Mouse (Mus musculus) intestine, postnatal 0 days (tissue): Measurements from ENCODE around the gene Ostm1. TPM values are rescaled to one million over a fixed set of nuclear protein-coding genes. Genes with fewer than 3 reads are reported as not detected.

ENCODE experiments used
- ATAC-seq: fragments of 200-750 bp; cut with Nextera tagmentation; 2 replicates; pipeline ENCODE4 v1.8.0; 2017; ENCODE audit warnings: mild to moderate bottlenecking, moderate TSS enrichment, moderate library complexity
- H3K27ac ChIP-seq: fragments of 300-500 bp; sonication (generic); 2 replicates; pipeline ENCODE4 v1.5.1; 2014; ENCODE audit warnings: mild to moderate bottlenecking, low read depth, low read length, moderate library complexity
- H3K27me3 ChIP-seq: fragments of 300-500 bp; sonication (generic); replicated peaks from 2 replicates; pipeline ENCODE4 v1.6.1; 2014; ENCODE audit warnings: low read length, mixed read lengths; ENCODE audit not compliant: control insufficient read depth, insufficient read depth
- H3K36me3 ChIP-seq: fragments of 300-500 bp; sonication (generic); 2 replicates; pipeline ENCODE4 v1.6.1; 2014; ENCODE audit warnings: mild to moderate bottlenecking, moderate library complexity; ENCODE audit not compliant: control insufficient read depth, insufficient read depth
- H3K4me1 ChIP-seq: fragments of 300-500 bp; sonication (generic); replicated peaks from 2 replicates; pipeline ENCODE4 v1.6.1; 2014; ENCODE audit warnings: antibody characterized with exemption, low read length, mixed read lengths; ENCODE audit not compliant: control insufficient read depth, insufficient read depth
- H3K4me2 ChIP-seq: fragments of 300-500 bp; sonication (generic); replicated peaks from 2 replicates; pipeline ENCODE4 v1.6.1; 2014; ENCODE audit warnings: low read depth, mild to moderate bottlenecking, moderate library complexity
- H3K4me3 ChIP-seq: fragments of 300-500 bp; sonication (generic); 2 replicates; pipeline ENCODE4 v1.5.1; 2014; ENCODE audit warnings: low read depth, low read length
- H3K9ac ChIP-seq: fragments of 300-500 bp; sonication (generic); 2 replicates; pipeline ENCODE4 v1.6.1; 2014; ENCODE audit warnings: mild to moderate bottlenecking, low read depth, low read length
- H3K9me3 ChIP-seq: fragments of 300-500 bp; sonication (generic); 2 replicates; pipeline ENCODE4 v1.6.1; 2016; ENCODE audit warnings: mixed run types; ENCODE audit not compliant: control insufficient read depth
- CTCF ChIP-seq: sonication (generic); IDR thresholded peaks from 2 replicates; pipeline ENCODE4 v1.5.1; 2016; ENCODE audit warnings: low read depth, mild to moderate bottlenecking, control low read depth, antibody characterized with exemption, moderate library complexity
- WGBS: fragments of 180-500 bp; shearing (Covaris S2); extraction: QIAGEN DNeasy Blood & Tissue Kit; methylation state at CpG from one replicate; pipeline ENCODE4 v1.1.7; 2014; 5-methylcytosine and 5-hydroxymethylcytosine counted together
- polyA plus RNA-seq: library from polyadenylated mRNA; unstranded; fragments of >200 nt; fragmentation: Nextera tagmentation; extraction: Ambion mirVana; gene quantifications from 2 replicates; pipeline ENCODE4 v1.2.1, GENCODE M21; 2015

Gene Ostm1
- polyA plus RNA-seq, 1 experiment from 2014 or later, result 25.4 TPM

DNA sequence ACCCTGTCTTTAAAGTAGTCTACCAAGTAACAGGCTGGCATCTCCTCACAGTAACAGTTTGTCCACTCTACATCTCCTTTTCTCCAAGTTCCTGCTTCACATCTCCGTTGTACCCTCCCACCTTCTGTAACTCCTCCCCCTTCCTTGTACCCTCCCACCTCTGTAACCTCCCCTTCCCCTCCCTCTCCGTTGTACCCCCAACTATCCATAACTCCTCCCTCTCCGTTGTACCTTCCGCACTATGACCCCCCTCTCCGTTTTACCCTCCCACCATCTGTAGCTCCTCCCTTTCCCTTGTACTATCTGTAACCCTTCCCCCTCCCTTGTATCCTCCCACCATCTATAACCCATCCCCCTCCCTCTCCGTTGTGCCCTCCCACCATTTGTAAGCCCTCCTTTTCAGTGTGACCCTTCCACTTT is 97.0 kb downstream of the Ostm1 start:
- TF ChIP-seq CTCF, result no peak

DNA sequence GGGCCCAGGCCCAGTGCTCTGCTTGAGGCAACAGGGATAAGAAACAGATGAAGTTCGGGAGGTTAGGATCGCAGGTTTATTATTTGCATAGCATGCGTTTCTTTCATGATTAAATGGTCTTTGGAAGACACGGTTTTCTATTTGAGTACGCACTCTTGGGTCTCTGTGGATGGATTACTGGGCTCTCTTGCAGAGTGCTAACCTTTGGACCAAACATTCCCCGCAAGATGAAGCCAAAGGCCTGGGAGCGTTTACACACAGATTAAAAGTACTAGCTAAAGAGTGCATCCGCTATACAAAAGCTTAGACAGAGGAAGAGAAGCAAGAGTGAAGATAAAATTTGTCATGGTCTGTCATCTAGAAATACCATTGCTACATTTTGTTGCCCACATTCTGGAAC is 98.8 kb downstream of the Ostm1 start:
- 32% methylated on average over 8 of the region's 8 CpGs for WGBS
- no peak for ATAC-seq
- H3K9ac ChIP-seq, result no peak overlapping the region

More for the DNA sequence above, 97.0 kb downstream of the Ostm1 start:
- ATAC-seq, result no peak
- peak overlapping the region; percentile 79 for H3K4me2 ChIP-seq
- peaks cover 14% of the 10 kb centered on the region for H3K36me3 ChIP-seq
- H3K4me3 ChIP-seq, result peak overlapping the region; percentile 86
- 0 out of 2 replicates have a peak overlapping the region, but pooled peaks have one; percentile 75 for H3K9ac ChIP-seq
- H3K27ac ChIP-seq, result no peak overlapping the region
- 18% methylated on average over 6 of the region's 6 CpGs for WGBS
- H3K4me1 ChIP-seq, result peaks cover 2% of the 10 kb centered on the region; the same call in 1 of the 2 replicates
- H3K27me3 ChIP-seq, result no peaks in the 10 kb centered on the region
- H3K9me3 ChIP-seq, result no peaks in the 10 kb centered on the region

DNA sequence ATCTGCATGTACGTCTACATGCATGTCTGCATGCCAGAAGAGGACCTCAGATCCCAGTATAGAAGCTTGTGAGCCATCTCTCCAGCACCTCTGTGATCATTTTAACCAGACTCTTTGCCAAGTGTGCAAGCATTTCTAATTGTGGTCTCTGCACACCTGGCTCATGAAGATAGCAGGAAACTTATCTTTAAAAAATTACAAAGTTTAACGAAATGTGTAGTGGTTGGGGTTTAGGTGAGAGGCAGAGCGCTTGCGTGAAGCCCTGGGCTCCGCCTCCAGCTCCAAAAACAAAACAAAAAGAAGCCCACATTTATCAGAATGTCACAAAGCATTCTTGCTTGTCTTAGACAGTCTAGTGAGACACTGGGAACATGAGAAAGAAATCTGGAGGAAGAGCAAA is 104.3 kb downstream of the Ostm1 start:
- TF ChIP-seq CTCF, result no peak
- no peak overlapping the region for H3K4me3 ChIP-seq
- no peak for ATAC-seq
- WGBS, result 82% methylated on average over 5 of the region's 5 CpGs
- H3K4me2 ChIP-seq, result no peak overlapping the region
- no peak overlapping the region for H3K27ac ChIP-seq
- H3K9ac ChIP-seq, result no peak overlapping the region
- no peaks in the 10 kb centered on the region for H3K9me3 ChIP-seq
- peaks cover 14% of the 10 kb centered on the region for H3K36me3 ChIP-seq
- no peaks in the 10 kb centered on the region for H3K27me3 ChIP-seq
- H3K4me1 ChIP-seq, result no peaks in the 10 kb centered on the region

More for the DNA sequence above, 98.8 kb downstream of the Ostm1 start:
- Histone ChIP-seq H3K4me3 (no peak overlapping the region), H3K4me2 (no peak overlapping the region), H3K27ac (no peak overlapping the region), H3K36me3 (peaks cover 14% of the 10 kb centered on the region), H3K27me3 (no peaks in the 10 kb centered on the region), H3K9me3 (no peaks in the 10 kb centered on the region), H3K4me1 (peaks cover 2% of the 10 kb centered on the region; the same call in 1 of the 2 replicates)
- no peak for TF ChIP-seq CTCF

DNA sequence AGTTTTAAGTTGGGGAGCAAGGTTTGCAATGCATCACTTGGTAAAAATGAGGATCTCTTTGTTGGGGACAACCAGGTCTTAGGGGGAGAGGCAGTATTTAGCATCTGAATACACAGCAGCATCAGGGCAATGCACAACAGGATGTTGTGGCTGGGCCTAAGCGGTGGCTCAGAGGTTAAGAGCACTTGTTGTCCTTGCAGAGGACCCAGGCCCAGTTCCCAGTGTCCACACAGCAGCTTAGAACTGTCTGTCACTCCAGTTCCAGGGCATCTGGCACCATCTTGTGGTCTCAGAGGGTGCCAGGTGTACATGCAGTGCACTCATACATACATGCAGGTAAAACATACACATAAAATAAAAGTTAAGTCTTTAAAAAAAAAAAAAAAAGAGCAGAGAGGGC is 106.1 kb downstream of the Ostm1 start:
- H3K4me2 ChIP-seq, result no peak overlapping the region
- no peaks in the 10 kb centered on the region for H3K27me3 ChIP-seq
- TF ChIP-seq CTCF, result no peak
- no peak overlapping the region for H3K4me3 ChIP-seq
- H3K9ac ChIP-seq, result no peak overlapping the region
- H3K27ac ChIP-seq, result no peak overlapping the region
- H3K9me3 ChIP-seq, result no peaks in the 10 kb centered on the region
- no peaks in the 10 kb centered on the region for H3K4me1 ChIP-seq
- peaks cover 5% of the 10 kb centered on the region; the same call in 1 of the 2 replicates for H3K36me3 ChIP-seq
- 81% methylated on average over 1 of the region's 1 CpGs for WGBS
- ATAC-seq, result no peak

DNA sequence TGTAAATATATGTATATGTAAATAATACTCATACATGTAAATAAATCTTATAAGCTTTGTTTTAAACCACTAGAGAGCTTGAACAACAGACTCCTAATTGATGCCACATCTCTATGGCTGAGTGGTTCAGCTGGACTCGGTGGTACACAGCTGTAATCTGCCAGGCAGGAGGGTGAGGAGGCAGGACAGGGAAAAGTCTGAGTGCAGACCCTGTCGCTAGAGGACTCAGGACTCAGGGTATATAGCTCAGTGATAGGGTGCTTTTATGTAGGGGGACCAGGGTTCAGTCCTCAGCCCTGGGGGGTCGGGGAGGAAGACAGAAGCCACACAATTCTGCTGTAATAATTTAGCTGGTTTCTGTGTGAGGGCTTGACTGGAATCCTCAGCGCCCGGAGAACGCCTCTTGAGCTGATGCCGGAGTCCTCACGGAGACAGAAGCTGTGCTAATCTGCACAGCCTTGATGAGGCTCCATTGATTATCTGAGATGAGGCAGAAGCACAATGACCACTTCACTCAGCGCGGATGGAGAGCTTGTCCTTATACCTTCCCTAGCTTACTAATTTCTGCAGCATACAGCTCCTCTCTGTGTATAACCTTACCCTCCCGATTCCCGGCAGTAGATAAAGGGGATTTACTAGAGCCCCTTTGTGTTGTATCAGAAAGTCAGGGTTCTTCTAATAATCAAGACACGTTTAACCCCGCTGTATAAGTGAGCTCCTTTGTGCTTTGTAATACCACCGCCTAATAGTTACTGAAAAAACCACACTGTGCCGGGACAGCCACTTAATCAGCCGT is 106.8 kb downstream of the Ostm1 start:
- no peak overlapping the region for H3K4me2 ChIP-seq
- H3K27ac ChIP-seq, result no peak overlapping the region
- TF ChIP-seq CTCF, result no peak
- no peaks in the 10 kb centered on the region for H3K27me3 ChIP-seq
- H3K4me3 ChIP-seq, result no peak overlapping the region
- no peak for ATAC-seq
- H3K4me1 ChIP-seq, result no peaks in the 10 kb centered on the region
- H3K36me3 ChIP-seq, result peaks cover 5% of the 10 kb centered on the region; the same call in 1 of the 2 replicates
- no peak overlapping the region for H3K9ac ChIP-seq
- H3K9me3 ChIP-seq, result no peaks in the 10 kb centered on the region
- 80% methylated on average over 17 of the region's 17 CpGs for WGBS

DNA sequence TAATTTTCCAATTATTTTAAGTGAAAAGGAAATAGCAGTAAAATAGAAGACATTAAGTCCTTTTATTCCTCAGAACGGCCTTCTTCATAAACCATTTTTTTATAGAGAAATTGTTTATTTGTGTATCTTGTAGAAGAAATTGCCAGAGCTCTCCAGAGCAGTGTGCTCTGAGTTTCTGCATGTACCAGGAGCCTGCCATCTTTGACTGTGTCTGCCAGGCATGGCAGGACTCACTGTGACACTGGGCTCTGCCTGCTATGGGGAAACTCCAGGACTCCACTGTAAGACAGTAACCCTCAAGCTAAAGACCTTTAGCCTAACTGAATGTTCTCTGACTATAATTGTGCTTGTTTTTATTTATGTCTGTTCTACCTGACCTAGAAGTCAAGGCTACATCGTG is 107.4 kb downstream of the Ostm1 start:
- Histone ChIP-seq H3K9me3 (no peaks in the 10 kb centered on the region), H3K9ac (no peak overlapping the region), H3K27ac (no peak overlapping the region), H3K4me1 (no peaks in the 10 kb centered on the region), H3K4me2 (no peak overlapping the region), H3K27me3 (no peaks in the 10 kb centered on the region), H3K4me3 (no peak overlapping the region), H3K36me3 (peaks cover 7% of the 10 kb centered on the region; the same call in 1 of the 2 replicates)
- WGBS, result 90% methylated on average over 2 of the region's 2 CpGs
- TF ChIP-seq CTCF, result no peak
- ATAC-seq, result no peak
